Mouse (Mus musculus) olfactory bulb, adult 2 months (tissue): ENCODE data around the gene Arl5c.

Experiments
- CTCF ChIP-seq: fragments of 200-500 bp; IDR thresholded peaks from 2 replicates; pipeline ENCODE4 v1.5.1; 2012; ENCODE audit warnings: low read depth, mild to moderate bottlenecking, low read length, moderate library complexity; ENCODE audit not compliant: insufficient read depth
- POLR2A ChIP-seq: fragments of 200-500 bp; IDR thresholded peaks from 2 replicates; pipeline ENCODE4 v1.6.1; 2012; ENCODE audit warnings: mild to moderate bottlenecking, low read depth, low read length, moderate library complexity; ENCODE audit not compliant: insufficient read depth

DNA sequence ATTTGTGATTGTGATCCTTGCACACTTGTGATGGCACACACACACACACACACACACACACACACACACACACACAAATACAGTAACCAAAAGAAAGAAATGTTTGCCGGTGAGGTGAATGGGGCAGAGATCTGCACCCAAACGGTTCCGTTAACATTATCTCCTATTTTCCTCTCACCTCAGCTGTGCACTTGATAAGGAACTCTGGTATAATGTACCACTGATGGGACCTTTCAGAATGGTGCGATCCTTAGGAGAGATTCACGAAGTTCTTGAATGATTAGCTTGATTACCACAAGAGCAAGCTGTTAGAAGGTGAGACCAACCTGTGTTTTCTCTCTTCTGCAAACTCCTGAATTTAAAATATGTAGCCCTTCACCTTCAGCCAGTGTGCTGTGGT lies 27.6 kb downstream of the Arl5c start:
- TF ChIP-seq POLR2A (no peak), CTCF (no peak)
